Mouse (Mus musculus): ENCODE measurements around the gene Slc30a7. TPM values are rescaled to one million over a fixed set of nuclear protein-coding genes. Genes with fewer than 3 reads are reported as not detected.

The Slc30a7 gene
- total and polyA plus RNA-seq, 3 experiments: 8.1 to 19.1 TPM; not detected in 1

DNA sequence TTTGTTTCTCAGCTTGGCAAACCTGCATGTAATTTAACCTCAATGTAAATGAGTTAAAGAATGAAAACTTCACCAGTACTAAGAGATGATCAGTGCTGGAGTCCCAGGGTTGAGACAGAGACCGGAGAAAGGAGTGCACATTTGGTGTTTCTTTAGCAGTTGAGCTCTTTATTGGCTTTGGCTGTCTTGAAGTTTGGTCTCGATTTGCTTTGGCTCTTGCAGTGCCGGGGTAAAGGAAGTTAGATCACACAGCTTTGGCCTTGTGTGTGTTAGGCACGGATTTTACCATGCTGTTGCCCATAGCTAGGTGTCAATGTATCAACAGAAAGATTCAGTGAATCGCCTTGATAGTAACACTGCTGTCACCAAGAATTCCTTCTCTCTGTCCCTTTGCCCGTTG is 75.5 kb downstream of the Slc30a7 start:
- no peak for TF ChIP-seq MXI1 (IDR thresholded peaks at IDR 0.05; ENCODE audit: low read depth, low read length)
- TF ChIP-seq ZC3H11A (IDR thresholded peaks at IDR 0.05; ENCODE audit: low read depth, low read length): no peak
- no peak for TF ChIP-seq JUND (IDR thresholded peaks at IDR 0.05; ENCODE audit: low read depth, low read length)

DNA sequence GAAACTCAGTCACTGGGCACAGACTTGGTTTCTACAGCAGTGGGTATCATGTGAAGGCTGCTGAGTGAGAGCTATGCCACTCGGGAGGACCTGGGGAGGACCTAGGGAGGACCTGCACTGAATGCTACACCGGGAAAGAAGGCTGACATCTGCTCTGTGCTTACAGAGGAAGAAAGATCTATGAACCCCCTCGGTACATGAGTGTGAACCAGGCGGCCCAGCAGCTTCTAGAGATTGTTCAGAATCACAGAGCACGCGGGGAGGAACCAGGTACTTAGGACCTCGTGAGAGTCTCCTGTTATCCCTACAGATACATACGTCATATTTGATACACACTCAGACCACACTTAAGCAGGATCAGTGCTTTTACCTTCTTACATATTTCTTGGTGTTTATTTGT is 80.7 kb downstream of the Slc30a7 start:
- no peak overlapping the region for H3K27ac ChIP-seq (ENCODE audit: control insufficient read depth, low read depth, low read length)
- H3K9me3 ChIP-seq (replicated peaks; ENCODE audit: insufficient read depth, low read length): no peaks in the 10 kb centered on the region
- no peak overlapping the region for H3K4me3 ChIP-seq (ENCODE audit: control insufficient read depth in 1 of 2, insufficient read depth in 1 of 2, low read depth in 2 of 2, low read length in 2 of 2)
- H3K36me3 ChIP-seq (ENCODE audit: control insufficient read depth in 1 of 2, insufficient read depth in 2 of 2, low read length in 2 of 2): peaks cover 0 to 25% of the 10 kb centered on the region in 2 experiments; a peak in 3 of 4 replicates
- TF ChIP-seq TCF12 (IDR thresholded peaks at IDR 0.05; ENCODE audit: low read depth, low read length) (no peak), RCOR1 (IDR thresholded peaks at IDR 0.05; ENCODE audit: low read depth, low read length) (no peak), UBTF (IDR thresholded peaks at IDR 0.05; ENCODE audit: borderline replicate concordance, insufficient read depth, low read depth, low read length) (no peak), ZNF384 (IDR thresholded peaks at IDR 0.05; ENCODE audit: low read depth, low read length) (no peak), MXI1 (IDR thresholded peaks at IDR 0.05; ENCODE audit: low read depth, low read length) (no peak), POLR2A (IDR thresholded peaks at IDR 0.05; ENCODE audit: control insufficient read depth in 1 of 2, insufficient read depth in 1 of 2, low read depth in 1 of 2, low read length in 2 of 2, poor library complexity in 1 of 2) (no peak), TAL1 (IDR thresholded peaks at IDR 0.05; ENCODE audit: low read length) (no peak), KAT2A (conservative IDR thresholded peaks at IDR 0.05; ENCODE audit: low read depth, low read length) (no peak), EP300 (IDR thresholded peaks at IDR 0.05; ENCODE audit: low read depth in 1 of 2, low read length in 2 of 2) (no peak), HCFC1 (IDR thresholded peaks at IDR 0.05; ENCODE audit: low read depth, low read length) (no peak), POLR2AphosphoS2 (IDR thresholded peaks at IDR 0.05; ENCODE audit: low read length) (no peak), USF1 (IDR thresholded peaks at IDR 0.05; ENCODE audit: low read depth, low read length) (no peak), MAX (IDR thresholded peaks at IDR 0.05; ENCODE audit: low read length) (no peak), MAZ (IDR thresholded peaks at IDR 0.05; ENCODE audit: low read depth, low read length) (no peak), CHD1 (IDR thresholded peaks at IDR 0.05; ENCODE audit: low read depth, low read length) (no peak), GATA1 (IDR thresholded peaks at IDR 0.05; ENCODE audit: low read depth, low read length) (no peak)
- H3K4me1 ChIP-seq (ENCODE audit: control insufficient read depth in 1 of 2, insufficient read depth in 2 of 2, low read length in 2 of 2): no peaks in the 10 kb centered on the region
- no peaks in the 10 kb centered on the region for H3K79me2 ChIP-seq (ENCODE audit: control insufficient read depth, insufficient read depth, low read length, poor library complexity)
- H3K27me3 ChIP-seq (ENCODE audit: control insufficient read depth in 1 of 2, insufficient read depth in 2 of 2, low read length in 2 of 2): no peaks in the 10 kb centered on the region
- H3K9ac ChIP-seq (ENCODE audit: control insufficient read depth, low read depth, low read length, poor library complexity, severe bottlenecking): no peak overlapping the region
- no peak for DNase-seq (ENCODE audit: low read depth, low spot score)

More for the DNA sequence above, 75.5 kb downstream of the Slc30a7 start:
- no peaks in the 10 kb centered on the region for H3K79me2 ChIP-seq (ENCODE audit: control insufficient read depth, insufficient read depth, low read length, poor library complexity)
- H3K27me3 ChIP-seq (ENCODE audit: control insufficient read depth in 1 of 2, insufficient read depth in 2 of 2, low read length in 2 of 2): no peaks in the 10 kb centered on the region
- DNase-seq (ENCODE audit: low read depth, low spot score): no peak
- H3K9ac ChIP-seq (ENCODE audit: control insufficient read depth, low read depth, low read length, poor library complexity, severe bottlenecking): no peak overlapping the region
- peaks cover 0 to 13% of the 10 kb centered on the region in 2 experiments; a peak in 2 of 4 replicates for H3K36me3 ChIP-seq (ENCODE audit: control insufficient read depth in 1 of 2, insufficient read depth in 2 of 2, low read length in 2 of 2)
- H3K9me3 ChIP-seq (replicated peaks; ENCODE audit: insufficient read depth, low read length): no peaks in the 10 kb centered on the region
- H3K4me1 ChIP-seq (ENCODE audit: control insufficient read depth in 1 of 2, insufficient read depth in 2 of 2, low read length in 2 of 2): no peaks in the 10 kb centered on the region
- no peak overlapping the region for H3K4me3 ChIP-seq (ENCODE audit: control insufficient read depth in 1 of 2, insufficient read depth in 1 of 2, low read depth in 2 of 2, low read length in 2 of 2)
- H3K27ac ChIP-seq (ENCODE audit: control insufficient read depth, low read depth, low read length): no peak overlapping the region

All from MEL (cell line).